Mouse (Mus musculus) kidney, adult 11 months (tissue): Measurements from ENCODE around the gene Ly6g6d.
A peak's percentile ranks its signal among the peaks of the same experiment; 100 is the strongest.
"Not testable (repeated sequence)": the region's sequence is repeated elsewhere in the genome, so short reads cannot be mapped to it uniquely, and the experiment has no call there.

Experiments used
- DNase-seq: peaks from one replicate; pipeline ENCODE4 v3.0.0; 2022

Ly6g6d gene

GRCm38 (mm10) chr17:35047688-35048087, 30.2 kb downstream of the Ly6g6d start:
- peak; percentile 82 for DNase-seq

- peak; percentile 99 for DNase-seq
Observed at GRCm38 (mm10) chr17:35046681-35047455, 31.0 kb downstream of the Ly6g6d start, which contains the start of gene Msh5. Msh5 (minus strand) TSS chr17:35046745.

GRCm38 (mm10) chr17:35045807-35046680, 31.8 kb downstream of the Ly6g6d start:
- DNase-seq, result peak; percentile 31

- no peak for DNase-seq
Observed at GRCm38 (mm10) chr17:35044904-35045806, 32.7 kb downstream of the Ly6g6d start.

GRCm38 (mm10) chr17:35043794-35044193, 34.1 kb downstream of the Ly6g6d start:
- no peak for DNase-seq

GRCm38 (mm10) chr17:35039121-35039873, 38.6 kb downstream of the Ly6g6d start:
- no peak for DNase-seq

- no peak for DNase-seq
Observed at GRCm38 (mm10) chr17:35034896-35035295, 43.0 kb downstream of the Ly6g6d start.

- DNase-seq, result not testable (repeated sequence)
Observed at GRCm38 (mm10) chr17:35033703-35034102, 44.2 kb downstream of the Ly6g6d start.

- DNase-seq, result no peak
Observed at GRCm38 (mm10) chr17:35032323-35032870, 45.5 kb downstream of the Ly6g6d start.

- no peak for DNase-seq
Observed at GRCm38 (mm10) chr17:35031880-35032279, 46.0 kb downstream of the Ly6g6d start.

- no peak for DNase-seq
Observed at GRCm38 (mm10) chr17:35031272-35031671, 46.6 kb downstream of the Ly6g6d start.

GRCm38 (mm10) chr17:35029691-35030532, 48.0 kb downstream of the Ly6g6d start:
- no peak for DNase-seq

GRCm38 (mm10) chr17:35028315-35028714, 49.5 kb downstream of the Ly6g6d start:
- DNase-seq, result no peak

GRCm38 (mm10) chr17:35027277-35028068, 50.4 kb downstream of the Ly6g6d start, which contains the start of gene Sapcd1:
Sapcd1 (minus strand) TSS chr17:35028016.
- DNase-seq, result no peak

- DNase-seq, result no peak
Observed at GRCm38 (mm10) chr17:35026206-35026605, 51.7 kb downstream of the Ly6g6d start.

GRCm38 (mm10) chr17:35024691-35025488, 53.0 kb downstream of the Ly6g6d start:
- DNase-seq, result no peak

GRCm38 (mm10) chr17:35024261-35024660, 53.6 kb downstream of the Ly6g6d start:
- DNase-seq, result no peak

- DNase-seq, result no peak
Observed at GRCm38 (mm10) chr17:35023756-35024155, 54.1 kb downstream of the Ly6g6d start.

- DNase-seq, result no peak
Observed at GRCm38 (mm10) chr17:35023221-35023620, 54.6 kb downstream of the Ly6g6d start.
